Mouse (Mus musculus) kidney, adult 2 months (tissue): ENCODE data around the gene Drosha.

Experiments
- CTCF ChIP-seq: fragments of 200-500 bp; conservative IDR thresholded peaks from 2 replicates; pipeline ENCODE4 v1.5.1; 2011; ENCODE audit warnings: low read depth, mild to moderate bottlenecking, control low read depth, low read length, moderate library complexity, mixed read lengths; ENCODE audit not compliant: insufficient read depth, insufficient read length
- POLR2A ChIP-seq: fragments of 200-500 bp; IDR thresholded peaks from one replicate; pipeline ENCODE4 v1.6.1; 2011; ENCODE audit warnings: low read depth, low read length, control low read depth

DNA sequence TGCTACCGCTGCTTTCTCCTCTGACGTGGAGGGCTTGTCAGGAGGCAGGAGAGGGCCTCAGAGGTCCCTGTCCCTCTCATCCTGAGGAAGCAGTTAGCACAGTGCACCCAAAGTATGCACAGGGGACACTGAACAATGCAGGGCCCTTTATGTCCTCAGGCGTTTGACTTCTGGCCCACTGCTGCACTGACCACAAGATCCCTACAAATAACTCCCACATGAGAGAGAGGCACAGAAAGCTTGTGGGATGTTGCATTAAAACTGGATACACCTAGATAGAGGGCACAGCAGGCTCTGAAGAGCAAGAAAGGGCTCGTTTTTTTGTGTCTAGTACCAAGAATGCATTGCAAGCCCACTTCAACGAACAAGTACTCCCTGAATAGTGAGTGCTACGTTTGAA is 30.3 kb upstream of the Drosha start:
- no peak for TF ChIP-seq CTCF
- no peak for TF ChIP-seq POLR2A
